Mouse (Mus musculus): ENCODE measurements at regions not wholly inside any gene's neighbourhood (a gene's known extent, or its start where the extent isn't known, plus 50 kb on each side); places are given as distances from the start of the nearest gene placed in this dataset.
"Not testable (repeated sequence)": the region's sequence is repeated elsewhere in the genome, so short reads cannot be mapped to it uniquely, and the experiment has no call there.

DNA sequence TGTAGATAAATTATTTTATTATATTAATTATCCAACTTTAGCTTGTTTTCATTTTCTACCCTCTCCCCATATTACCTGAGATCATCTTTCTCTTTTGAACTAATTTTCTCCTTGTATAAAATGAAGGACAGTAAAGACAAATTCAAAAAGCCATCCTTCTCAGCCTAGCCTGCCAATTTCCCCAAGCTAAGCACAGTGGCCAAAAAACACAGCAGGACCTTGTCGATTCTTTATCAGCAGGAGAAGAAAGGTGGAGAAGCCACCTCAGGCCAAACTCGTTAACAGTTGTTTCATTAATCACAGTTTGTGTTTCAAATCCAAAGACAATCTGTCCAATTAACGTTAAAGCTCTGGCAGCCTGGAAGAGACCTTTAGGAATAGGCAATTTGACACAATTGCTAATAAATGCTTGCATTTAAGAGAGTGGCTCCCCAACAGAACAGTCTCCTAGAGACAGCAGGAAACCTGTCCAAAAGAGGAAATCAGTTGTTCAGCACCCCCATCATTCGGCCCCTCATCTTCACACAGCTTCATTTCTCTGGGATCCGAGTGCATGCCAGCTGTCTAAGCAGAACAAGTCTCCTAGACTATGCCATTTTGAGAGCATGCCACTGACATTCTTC lies 135.7 kb upstream of the Tlr4 start:
- peak; percentile 19 for DNase-seq (ENCODE audit: low read depth, low spot score)

- peak; percentile 20 for DNase-seq (ENCODE audit: low read depth, low spot score)
Observed at GRCm38 (mm10) chr4:66693982-66694578, 133.3 kb upstream of the Tlr4 start.

DNA sequence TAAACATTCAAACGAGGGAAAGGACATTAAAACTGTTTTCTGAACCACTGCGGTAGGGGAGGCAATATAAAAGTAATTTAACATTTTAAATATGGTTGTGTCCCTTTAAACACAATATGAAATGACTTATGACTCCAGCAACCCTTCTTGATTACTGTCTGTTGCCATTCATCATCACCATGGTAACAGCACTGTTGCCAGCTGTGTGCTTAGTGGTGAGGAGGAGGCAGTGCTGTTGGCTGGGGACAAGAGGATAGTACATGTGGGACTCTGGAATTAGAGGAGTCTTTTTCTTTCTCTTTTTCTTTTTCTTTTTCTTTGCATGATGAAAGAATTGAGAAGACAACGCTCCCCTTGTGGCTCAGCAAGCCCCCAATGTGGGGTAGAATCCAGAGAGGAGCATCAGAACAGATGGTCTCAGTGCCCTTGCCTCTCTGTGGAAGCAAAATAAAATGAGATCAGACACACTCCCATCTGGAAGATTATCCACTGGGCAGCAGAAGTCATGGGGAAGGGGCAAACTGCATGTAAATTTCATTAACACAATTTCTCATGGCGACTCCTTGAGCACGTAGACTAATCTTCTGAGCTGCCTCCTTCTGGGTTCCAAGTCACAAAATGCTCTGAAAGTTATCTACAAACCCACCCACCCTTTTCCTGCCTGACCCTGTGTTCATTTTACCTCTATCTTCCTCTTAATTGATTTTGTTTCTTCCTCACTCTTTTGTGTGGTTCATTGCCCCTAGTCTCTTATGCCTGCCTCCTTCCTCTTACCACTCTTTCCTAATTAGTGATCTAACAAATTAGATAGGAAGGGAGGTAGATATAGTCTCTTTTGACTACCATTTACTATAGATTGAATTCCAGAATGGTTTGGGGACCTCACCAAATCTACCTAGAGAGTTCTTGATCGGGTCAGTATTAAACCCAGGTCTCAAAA lies 111.3 kb upstream of the Tlr4 start:
- DNase-seq (ENCODE audit: low read depth, low spot score) = peak; percentile 60

- no peak for DNase-seq (ENCODE audit: low read depth, low spot score)
Observed at GRCm38 (mm10) chr4:66737407-66737806, 90.0 kb upstream of the Tlr4 start.

DNA sequence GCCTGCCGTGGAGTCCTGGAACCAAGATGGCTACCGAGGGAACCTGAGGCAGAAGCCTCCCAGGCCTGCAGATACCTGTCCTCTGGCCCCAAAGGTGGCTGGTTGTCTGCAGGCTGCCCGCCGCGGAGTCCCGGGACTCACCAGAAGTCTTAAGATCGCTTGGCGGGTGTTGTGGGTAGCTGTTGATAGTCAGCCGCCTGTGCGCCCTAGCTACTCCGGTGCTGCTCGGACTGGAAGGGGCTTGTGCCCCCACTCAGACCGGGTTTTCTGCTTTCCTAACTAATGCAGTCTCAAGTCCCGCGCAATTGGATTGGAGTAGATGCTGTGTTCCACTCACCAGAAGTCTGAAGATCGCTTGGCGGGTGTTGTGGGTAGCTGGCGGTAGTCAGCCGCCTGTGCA lies 84.0 kb upstream of the Tlr4 start:
- DNase-seq (ENCODE audit: low read depth, low spot score) = not testable (repeated sequence)

DNA sequence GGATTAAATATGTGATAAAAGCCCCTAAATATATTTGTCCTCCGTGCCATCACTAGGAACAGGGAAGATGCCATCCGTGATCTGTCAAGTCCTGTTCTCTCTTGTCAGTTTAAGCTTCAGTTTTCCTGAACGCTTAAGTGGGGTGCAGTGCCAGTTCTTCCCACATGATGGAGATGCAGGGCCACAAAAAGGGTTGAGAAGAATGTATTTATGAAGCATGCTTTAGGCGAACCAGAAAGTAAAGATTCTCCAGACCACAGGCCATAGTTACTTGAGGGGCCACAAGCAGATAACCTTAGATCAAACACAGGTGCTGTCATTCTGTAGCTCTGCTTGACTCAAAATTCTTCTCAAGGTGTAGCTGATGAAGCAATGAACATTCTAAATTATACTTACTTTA lies 58.6 kb upstream of the Tlr4 start:
- peak; percentile 92 for DNase-seq (ENCODE audit: low read depth, low spot score)

Measured in brain, adult 2 months (tissue).